Mouse (Mus musculus): ENCODE results near the gene Ilf3. TPM values are rescaled to one million over a fixed set of nuclear protein-coding genes. Genes with fewer than 3 reads are reported as not detected.

Gene Ilf3
- polyA plus RNA-seq, 1 experiment from 2014 or later, result 85.3 TPM

DNA sequence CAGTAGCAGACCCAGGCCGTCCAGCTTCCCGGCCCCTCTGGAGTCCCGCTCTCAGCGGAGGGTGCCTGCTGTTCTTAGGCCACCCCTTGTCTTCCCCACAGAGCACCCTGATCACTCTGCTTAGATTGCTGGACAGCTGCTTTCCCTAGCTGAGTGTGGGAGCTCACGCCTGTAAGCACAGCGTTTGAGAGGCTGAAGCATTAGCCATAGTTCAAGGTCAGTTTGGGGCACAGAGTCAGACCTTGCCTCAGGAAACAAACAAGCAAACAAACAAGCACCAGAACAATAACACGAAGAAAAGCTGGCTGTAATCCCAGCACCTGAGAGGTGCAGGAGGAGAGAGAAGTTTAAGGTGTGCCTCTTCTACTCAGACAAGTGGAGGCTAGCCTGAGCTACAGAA is 64.4 kb downstream of the Ilf3 start:
- 84% methylated on average over 7 of the region's 7 CpGs for WGBS (ENCODE audit: insufficient replicate concordance)

DNA sequence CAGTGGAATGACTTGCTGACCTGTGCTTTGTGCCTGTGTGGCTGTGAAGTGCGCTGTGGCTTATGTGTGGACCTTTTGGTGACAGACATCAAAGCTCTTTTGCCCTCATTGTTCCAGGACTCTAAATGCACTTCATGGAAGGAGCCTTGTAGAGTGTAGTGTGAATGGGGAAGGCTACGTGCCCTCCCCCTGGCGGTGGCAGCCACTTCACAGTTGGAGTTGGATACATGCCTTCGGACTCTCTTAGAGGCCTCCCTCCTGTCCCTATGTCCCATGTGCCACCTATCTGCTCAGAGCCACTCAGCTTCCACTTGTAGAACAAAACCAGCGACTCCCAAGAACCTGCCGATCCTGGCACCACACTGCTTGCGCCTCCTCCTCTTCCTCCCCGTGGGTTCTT is 66.1 kb downstream of the Ilf3 start:
- Histone ChIP-seq H3K4me2 (no peak overlapping the region), H3K9ac (no peak overlapping the region), H3K4me1 (peaks cover 75% of the 10 kb centered on the region), H3K27me3 (replicated peaks) (no peaks in the 10 kb centered on the region), H3K36me3 (peaks cover 24% of the 10 kb centered on the region), H3K4me3 (no peak overlapping the region), H3K27ac (no peak overlapping the region), H3K9me3 (replicated peaks) (no peaks in the 10 kb centered on the region)
- 88% methylated on average over 8 of the region's 8 CpGs for WGBS (ENCODE audit: insufficient replicate concordance)
- no peak for ATAC-seq

More for the DNA sequence above, 64.4 kb downstream of the Ilf3 start:
- H3K9me3 ChIP-seq (replicated peaks), result no peaks in the 10 kb centered on the region
- ATAC-seq, result no peak
- peaks cover 74% of the 10 kb centered on the region for H3K4me1 ChIP-seq
- H3K27ac ChIP-seq, result no peak overlapping the region
- peaks cover 29% of the 10 kb centered on the region for H3K36me3 ChIP-seq
- no peak overlapping the region for H3K4me3 ChIP-seq
- H3K4me2 ChIP-seq, result no peak overlapping the region
- no peak overlapping the region for H3K9ac ChIP-seq
- H3K27me3 ChIP-seq (replicated peaks), result no peaks in the 10 kb centered on the region

DNA sequence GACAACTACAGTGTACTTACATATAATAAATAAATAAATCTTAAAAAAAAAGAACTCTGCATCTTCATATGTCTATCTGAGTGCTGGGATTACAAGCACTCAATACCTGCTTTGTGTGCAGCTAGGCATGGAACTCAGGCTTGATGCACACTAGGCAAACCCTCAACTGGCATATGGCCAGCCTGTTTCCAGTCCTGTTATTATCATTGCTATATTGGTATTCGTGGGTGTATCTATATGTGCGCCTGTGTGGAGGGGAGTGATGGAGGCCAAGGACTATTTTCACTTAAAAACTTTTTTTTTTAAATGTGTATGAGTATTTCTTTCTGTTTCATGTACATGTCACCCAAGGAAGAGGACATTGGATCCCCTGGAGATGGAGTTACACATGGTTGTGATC is 66.7 kb downstream of the Ilf3 start:
- Histone ChIP-seq H3K4me3 (no peak overlapping the region), H3K9me3 (replicated peaks) (no peaks in the 10 kb centered on the region), H3K4me1 (peaks cover 75% of the 10 kb centered on the region), H3K4me2 (no peak overlapping the region), H3K27ac (no peak overlapping the region), H3K27me3 (replicated peaks) (no peaks in the 10 kb centered on the region), H3K9ac (no peak overlapping the region), H3K36me3 (peaks cover 24% of the 10 kb centered on the region)
- no peak for ATAC-seq
- WGBS (ENCODE audit: insufficient replicate concordance), result 82% methylated on average over 2 of the region's 2 CpGs

DNA sequence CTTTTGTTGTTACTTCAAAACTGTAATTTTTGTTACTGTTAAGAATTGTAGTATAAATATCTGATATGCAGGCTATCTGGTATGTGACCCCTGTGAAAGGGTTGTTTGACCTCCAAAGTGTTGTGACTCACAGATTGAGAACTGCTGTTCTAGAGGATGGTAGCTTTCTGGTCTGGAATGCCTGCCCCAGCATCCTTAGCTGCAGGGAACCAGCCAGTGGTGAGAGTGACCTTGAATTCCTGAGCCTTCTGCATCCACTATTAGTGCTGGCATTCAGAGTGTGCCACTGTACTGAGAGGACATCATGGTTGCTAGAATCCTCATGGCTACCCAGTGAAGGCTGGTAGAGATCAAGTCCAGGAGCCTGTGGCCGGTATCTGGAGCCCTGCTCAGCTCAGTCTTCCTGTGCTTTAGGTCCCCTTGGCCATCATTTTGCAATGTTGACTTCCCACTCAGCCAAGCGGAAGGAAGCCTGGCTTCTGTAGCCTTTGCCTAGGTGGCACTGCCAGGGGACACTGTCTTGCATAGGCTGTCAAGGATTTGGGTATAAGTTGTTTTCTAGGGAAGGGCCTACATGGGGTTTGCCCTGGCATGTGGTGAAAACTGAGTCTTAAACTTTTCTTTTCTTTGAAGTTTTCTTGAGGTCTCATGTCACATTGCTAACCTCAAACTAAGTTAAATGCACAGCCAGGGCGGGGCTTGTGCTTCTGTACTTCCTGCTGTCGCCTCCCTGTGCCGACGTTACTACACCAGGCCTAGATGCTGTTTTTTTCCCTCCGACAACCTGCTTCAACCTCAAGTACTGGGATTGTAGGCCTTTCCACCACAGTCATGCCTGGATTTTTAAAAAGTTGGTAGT is 68.3 kb downstream of the Ilf3 start:
- Histone ChIP-seq H3K36me3 (peaks cover 15% of the 10 kb centered on the region; the same call in 1 of the 2 replicates), H3K9ac (no peak overlapping the region), H3K27me3 (replicated peaks) (no peaks in the 10 kb centered on the region), H3K27ac (peak overlapping the region; percentile 49; the same call in 1 of the 2 replicates), H3K4me3 (no peak overlapping the region), H3K4me2 (no peak overlapping the region), H3K9me3 (replicated peaks) (no peaks in the 10 kb centered on the region), H3K4me1 (peaks cover 72% of the 10 kb centered on the region)
- ATAC-seq, result no peak
- WGBS (ENCODE audit: insufficient replicate concordance), result 35% methylated on average over 7 of the region's 7 CpGs

DNA sequence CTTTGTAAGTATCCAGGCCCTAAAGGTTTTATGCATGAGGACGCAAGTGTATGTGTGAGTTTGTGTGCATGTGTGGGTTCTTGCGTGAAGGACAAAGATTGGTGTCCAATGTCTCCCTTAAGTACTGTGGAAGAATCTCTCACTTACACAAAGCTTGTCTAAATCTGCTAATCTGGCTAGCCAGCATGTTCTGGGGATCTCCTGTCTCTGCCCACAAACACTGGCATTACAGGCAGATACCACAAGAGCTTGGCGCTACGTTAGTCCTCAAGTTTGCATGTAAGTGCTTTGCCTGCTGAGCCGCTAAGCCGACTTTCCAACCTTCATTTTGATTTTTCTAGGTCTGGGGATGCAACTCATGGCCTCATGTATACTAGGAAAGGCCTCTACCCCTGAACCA is 69.9 kb downstream of the Ilf3 start:
- no peak overlapping the region for H3K4me3 ChIP-seq
- H3K4me2 ChIP-seq, result no peak overlapping the region
- no peaks in the 10 kb centered on the region for H3K9me3 ChIP-seq (replicated peaks)
- H3K27me3 ChIP-seq (replicated peaks), result no peaks in the 10 kb centered on the region
- no peak for ATAC-seq
- H3K9ac ChIP-seq, result no peak overlapping the region
- 80% methylated on average over 6 of the region's 6 CpGs for WGBS (ENCODE audit: insufficient replicate concordance)
- no peak overlapping the region for H3K27ac ChIP-seq
- peaks cover 15% of the 10 kb centered on the region; the same call in 1 of the 2 replicates for H3K36me3 ChIP-seq
- H3K4me1 ChIP-seq, result peaks cover 64% of the 10 kb centered on the region

DNA sequence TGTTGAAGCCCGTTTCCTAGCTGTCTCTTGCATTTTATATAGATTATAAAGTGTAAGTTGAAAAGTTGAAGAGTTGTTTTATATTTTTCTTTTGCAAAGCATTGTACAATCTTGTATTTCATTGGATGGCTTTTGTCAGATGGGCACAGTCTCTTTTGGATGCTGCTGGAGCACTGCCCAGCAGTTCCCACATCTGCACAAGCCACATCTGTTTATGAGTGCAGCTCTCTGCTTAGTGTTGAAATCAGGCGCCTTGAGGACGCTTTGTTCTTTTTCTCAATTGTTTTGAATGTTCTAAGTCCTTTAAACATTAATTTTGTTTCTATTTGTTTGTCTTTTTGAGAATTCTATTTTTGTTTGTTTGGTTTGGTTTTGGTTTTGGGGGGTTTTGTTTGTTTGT is 70.5 kb downstream of the Ilf3 start:
- H3K9ac ChIP-seq, result no peak overlapping the region
- 60% methylated on average over 3 of the region's 3 CpGs for WGBS (ENCODE audit: insufficient replicate concordance)
- peaks cover 15% of the 10 kb centered on the region; the same call in 1 of the 2 replicates for H3K36me3 ChIP-seq
- H3K9me3 ChIP-seq (replicated peaks), result no peaks in the 10 kb centered on the region
- H3K4me3 ChIP-seq, result no peak overlapping the region
- ATAC-seq, result no peak
- H3K4me1 ChIP-seq, result peaks cover 62% of the 10 kb centered on the region
- H3K27ac ChIP-seq, result no peak overlapping the region
- H3K4me2 ChIP-seq, result no peak overlapping the region
- H3K27me3 ChIP-seq (replicated peaks), result no peaks in the 10 kb centered on the region

DNA sequence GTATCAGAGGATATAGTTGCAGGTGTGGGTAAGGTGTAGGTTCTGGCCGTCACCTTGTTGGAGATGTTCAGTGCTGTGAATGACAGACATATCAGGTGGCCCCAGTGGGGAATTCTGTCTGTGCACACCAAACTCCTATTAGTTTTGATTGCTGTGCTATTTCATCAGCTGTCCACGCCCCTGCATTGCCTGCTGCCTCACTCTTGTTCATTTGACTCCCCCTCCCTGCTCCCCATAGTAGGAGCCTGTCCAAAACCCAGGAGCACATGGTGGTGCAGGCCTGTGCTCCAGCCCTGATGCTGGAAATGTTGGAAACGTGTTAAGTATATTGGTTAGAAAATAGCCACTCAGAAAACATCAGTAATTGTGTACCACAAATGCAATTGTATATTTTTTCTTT is 71.8 kb downstream of the Ilf3 start:
- no peak for ATAC-seq
- peaks cover 8% of the 10 kb centered on the region for H3K36me3 ChIP-seq
- H3K27me3 ChIP-seq (replicated peaks), result no peaks in the 10 kb centered on the region
- no peak overlapping the region for H3K27ac ChIP-seq
- no peak overlapping the region for H3K4me3 ChIP-seq
- H3K9ac ChIP-seq, result no peak overlapping the region
- peaks cover 55% of the 10 kb centered on the region for H3K4me1 ChIP-seq
- H3K9me3 ChIP-seq (replicated peaks), result no peaks in the 10 kb centered on the region
- no peak overlapping the region for H3K4me2 ChIP-seq
- 67% methylated on average over 3 of the region's 3 CpGs for WGBS (ENCODE audit: insufficient replicate concordance)

DNA sequence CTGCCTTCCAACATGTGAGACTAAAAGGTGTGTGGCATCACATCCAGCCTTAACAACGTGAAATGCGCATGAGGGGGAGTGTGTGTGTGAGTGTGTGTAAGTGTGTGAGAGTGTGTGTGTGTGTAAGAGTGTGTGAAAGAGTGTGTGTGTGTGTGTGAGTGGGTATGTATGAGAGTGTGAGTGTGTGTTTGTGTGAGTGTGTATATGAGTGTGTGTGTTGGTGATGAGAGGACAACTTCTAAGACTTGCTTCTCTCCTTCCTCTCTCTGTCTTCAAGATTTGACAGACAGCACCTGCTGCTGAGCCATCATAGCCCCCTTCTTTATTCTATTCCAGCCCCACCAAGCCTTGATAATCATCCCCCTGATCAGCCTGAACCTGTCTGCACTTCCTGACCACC is 72.2 kb downstream of the Ilf3 start:
- H3K9ac ChIP-seq, result no peak overlapping the region
- no peak overlapping the region for H3K27ac ChIP-seq
- H3K4me1 ChIP-seq, result peaks cover 55% of the 10 kb centered on the region
- H3K4me2 ChIP-seq, result no peak overlapping the region
- no peaks in the 10 kb centered on the region for H3K27me3 ChIP-seq (replicated peaks)
- no peak overlapping the region for H3K4me3 ChIP-seq
- H3K36me3 ChIP-seq, result peaks cover 10% of the 10 kb centered on the region
- ATAC-seq, result no peak
- H3K9me3 ChIP-seq (replicated peaks), result no peaks in the 10 kb centered on the region
- 81% methylated on average over 2 of the region's 2 CpGs for WGBS (ENCODE audit: insufficient replicate concordance)

DNA sequence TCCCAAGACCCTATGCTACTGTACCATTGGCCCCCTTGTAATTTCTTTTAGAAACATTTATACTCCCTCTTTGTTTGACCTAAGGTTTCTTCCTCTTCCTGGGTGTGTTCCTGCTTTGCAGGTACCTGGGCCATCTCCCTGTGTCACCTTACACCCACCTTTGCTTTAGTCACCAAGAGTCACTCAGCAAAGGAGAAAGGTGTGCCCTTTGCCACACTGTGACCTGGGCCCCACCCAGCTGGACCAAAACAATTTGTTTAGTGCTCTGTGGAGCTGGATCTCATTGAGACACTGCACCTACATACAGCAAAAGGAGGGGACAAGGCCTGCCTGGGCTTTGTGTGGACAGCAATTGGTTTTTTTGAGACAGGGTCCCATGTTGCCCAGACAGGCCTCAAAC is 72.7 kb downstream of the Ilf3 start:
- Histone ChIP-seq H3K4me3 (no peak overlapping the region), H3K9ac (no peak overlapping the region), H3K4me2 (no peak overlapping the region), H3K36me3 (peaks cover 12% of the 10 kb centered on the region), H3K4me1 (peaks cover 52% of the 10 kb centered on the region), H3K9me3 (replicated peaks) (no peaks in the 10 kb centered on the region), H3K27ac (no peak overlapping the region), H3K27me3 (replicated peaks) (no peaks in the 10 kb centered on the region)
- ATAC-seq, result no peak

DNA sequence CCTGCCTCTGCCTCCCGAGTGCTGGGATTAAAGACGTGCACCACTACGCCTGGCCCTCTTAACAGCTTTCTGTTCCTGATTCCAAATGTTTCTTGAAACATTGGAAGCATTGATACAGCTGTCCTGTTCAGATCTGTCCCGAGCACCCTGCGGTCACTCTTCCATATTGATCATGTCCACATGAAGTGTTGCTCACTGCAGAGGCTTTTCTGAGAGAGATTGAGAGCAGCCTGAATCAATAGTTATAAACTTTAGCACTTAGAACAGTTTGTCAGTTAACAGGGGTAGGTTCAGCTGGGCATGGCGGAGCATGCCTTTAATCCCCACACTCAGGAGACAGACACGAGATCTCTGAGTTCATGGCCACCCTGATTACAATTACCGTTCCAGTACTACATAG is 76.2 kb downstream of the Ilf3 start:
- Histone ChIP-seq H3K36me3 (peaks cover 25% of the 10 kb centered on the region), H3K9ac (no peak overlapping the region), H3K4me2 (no peak overlapping the region), H3K4me3 (no peak overlapping the region), H3K9me3 (replicated peaks) (no peaks in the 10 kb centered on the region), H3K27ac (no peak overlapping the region), H3K4me1 (peaks cover 44% of the 10 kb centered on the region), H3K27me3 (replicated peaks) (no peaks in the 10 kb centered on the region)
- no peak for ATAC-seq
- WGBS (ENCODE audit: insufficient replicate concordance), result 88% methylated on average over 8 of the region's 8 CpGs

DNA sequence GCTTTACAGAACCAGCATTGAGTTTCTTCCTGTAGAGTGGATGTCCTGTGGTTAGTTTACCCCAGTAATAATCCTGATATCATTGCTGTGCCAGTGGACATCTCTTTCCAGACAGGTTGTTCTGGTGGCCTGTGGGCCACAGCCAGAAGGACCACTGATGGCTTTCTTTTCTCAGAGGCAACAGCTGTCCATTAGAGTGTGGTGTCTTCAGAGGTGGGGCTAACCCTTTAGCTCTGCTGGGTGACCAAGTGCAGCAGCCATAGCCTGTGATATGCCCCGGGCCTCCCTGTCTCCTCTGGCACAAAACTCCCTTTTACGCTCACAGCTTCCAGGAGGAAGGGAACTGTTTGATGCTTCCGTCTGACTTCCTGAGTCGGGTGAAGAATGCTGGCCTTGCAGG is 76.9 kb downstream of the Ilf3 start:
- 78% methylated on average over 4 of the region's 4 CpGs for WGBS (ENCODE audit: insufficient replicate concordance)
- Histone ChIP-seq H3K27me3 (replicated peaks) (no peaks in the 10 kb centered on the region), H3K4me2 (no peak overlapping the region), H3K9ac (no peak overlapping the region), H3K27ac (no peak overlapping the region), H3K4me1 (peaks cover 44% of the 10 kb centered on the region), H3K4me3 (no peak overlapping the region), H3K9me3 (replicated peaks) (no peaks in the 10 kb centered on the region), H3K36me3 (peaks cover 30% of the 10 kb centered on the region)
- no peak for ATAC-seq

DNA sequence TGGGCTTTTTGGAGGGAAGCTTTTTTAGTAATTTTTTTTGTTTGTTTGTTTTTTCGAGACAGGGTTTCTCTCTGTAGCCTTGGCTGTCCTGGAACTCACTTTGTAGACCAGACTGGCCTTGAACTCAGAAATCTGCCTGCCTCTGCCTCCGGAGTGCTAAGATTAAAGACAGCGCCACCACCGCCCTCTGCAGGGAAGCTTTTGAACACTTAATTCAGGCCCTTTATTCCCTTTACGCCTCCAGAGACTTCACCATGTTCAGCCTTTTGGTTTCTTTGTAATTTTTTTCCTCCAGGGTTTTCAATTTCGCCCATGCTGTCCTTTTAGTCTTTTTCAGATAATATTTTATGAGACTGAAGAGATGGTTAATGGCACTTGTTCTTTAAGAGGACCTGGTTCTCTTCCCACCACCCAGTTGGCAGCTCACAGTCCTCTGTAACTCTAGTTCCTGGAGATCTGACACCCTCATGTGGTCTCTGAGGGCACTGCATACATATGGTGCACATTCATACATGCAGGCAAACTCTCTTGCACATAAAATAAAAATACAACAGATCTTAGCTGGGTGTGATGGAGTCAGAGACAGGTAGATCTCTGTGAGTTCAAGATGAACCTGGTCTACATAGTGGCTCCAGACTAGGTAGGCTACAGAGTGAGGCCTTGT is 77.5 kb downstream of the Ilf3 start:
- H3K4me2 ChIP-seq, result no peak overlapping the region
- H3K27me3 ChIP-seq (replicated peaks), result no peaks in the 10 kb centered on the region
- no peak for ATAC-seq
- H3K27ac ChIP-seq, result no peak overlapping the region
- H3K4me3 ChIP-seq, result no peak overlapping the region
- peaks cover 34% of the 10 kb centered on the region for H3K36me3 ChIP-seq
- no peaks in the 10 kb centered on the region for H3K9me3 ChIP-seq (replicated peaks)
- WGBS (ENCODE audit: insufficient replicate concordance), result 88% methylated on average over 6 of the region's 6 CpGs
- no peak overlapping the region for H3K9ac ChIP-seq
- H3K4me1 ChIP-seq, result peaks cover 44% of the 10 kb centered on the region
